Mouse (Mus musculus) heart, postnatal 4 days (tissue): ENCODE measurements around the gene Tfip11. TPM values are rescaled to one million over a fixed set of nuclear protein-coding genes. Genes with fewer than 3 reads are reported as not detected.

Source experiments
- DNase-seq: peaks from one replicate; pipeline ENCODE4 v3.0.0; 2021
- total RNA-seq, 2 experiments: library from RNA; stranded (reverse); gene quantifications; 2 replicates each; pipeline ENCODE4 v1.2.3; 2021

The Tfip11 gene
- total RNA-seq, 2 experiments from 2014 or later = 20.3 to 20.5 TPM

DNA sequence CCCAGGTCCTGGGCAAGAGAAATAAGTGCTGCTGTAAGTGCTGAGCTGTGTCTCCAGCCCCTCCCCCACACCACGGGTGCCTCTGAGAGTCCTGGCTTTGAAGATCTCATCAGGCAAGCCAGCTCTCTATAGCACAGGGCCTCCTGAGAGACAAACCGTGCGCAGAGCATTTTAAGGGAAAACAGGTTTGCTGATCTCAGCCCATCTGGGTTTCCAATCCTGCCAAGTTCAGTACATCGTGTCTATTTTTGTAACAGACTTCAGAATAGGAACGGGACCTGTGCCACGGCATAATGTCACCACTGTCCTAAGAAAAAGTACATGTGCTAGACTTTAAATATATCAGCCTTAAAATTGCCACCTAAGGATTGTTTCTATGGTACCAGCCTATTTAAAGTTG lies 5.2 kb upstream of the Tfip11 start:
- peak; percentile 18 for DNase-seq

DNA sequence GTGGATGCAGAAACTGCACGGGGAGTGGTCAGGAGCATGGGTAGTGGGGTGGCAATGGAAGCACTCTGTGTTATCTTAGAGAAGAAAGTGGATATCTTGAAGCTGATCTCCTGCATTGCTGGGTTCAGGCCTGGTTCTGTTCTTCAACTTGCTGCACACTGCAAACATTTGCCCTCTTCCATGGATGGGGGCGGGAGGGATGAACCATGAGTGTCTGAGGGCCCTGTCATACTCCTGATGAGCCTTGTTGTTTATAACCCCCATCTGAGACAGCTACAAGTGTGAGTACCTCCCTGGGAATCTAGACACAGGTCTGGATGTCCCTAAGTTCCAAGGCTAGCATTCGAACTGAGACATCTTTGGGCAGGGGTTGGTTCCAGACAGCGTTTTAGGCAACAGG lies 4.8 kb upstream of the Tfip11 start:
- no peak for DNase-seq

GRCm38 (mm10) chr5:112323246-112323645 lies 2.9 kb upstream of the Tfip11 start:
- no peak for DNase-seq

GRCm38 (mm10) chr5:112324637-112325545 lies 1.3 kb upstream of the Tfip11 start:
- peak; percentile 51 for DNase-seq

- DNase-seq = no peak
Observed at GRCm38 (mm10) chr5:112326446-112327009, 370 bp downstream of the Tfip11 start.

GRCm38 (mm10) chr5:112327854-112328253 lies 1.7 kb downstream of the Tfip11 start:
- no peak for DNase-seq

GRCm38 (mm10) chr5:112329805-112330564 lies 3.8 kb downstream of the Tfip11 start:
- no peak for DNase-seq

- peak; percentile 74 for DNase-seq
Observed at GRCm38 (mm10) chr5:112335473-112335872, 9.3 kb downstream of the Tfip11 start.

- no peak for DNase-seq
Observed at GRCm38 (mm10) chr5:112337004-112337403, 10.8 kb downstream of the Tfip11 start.

DNA sequence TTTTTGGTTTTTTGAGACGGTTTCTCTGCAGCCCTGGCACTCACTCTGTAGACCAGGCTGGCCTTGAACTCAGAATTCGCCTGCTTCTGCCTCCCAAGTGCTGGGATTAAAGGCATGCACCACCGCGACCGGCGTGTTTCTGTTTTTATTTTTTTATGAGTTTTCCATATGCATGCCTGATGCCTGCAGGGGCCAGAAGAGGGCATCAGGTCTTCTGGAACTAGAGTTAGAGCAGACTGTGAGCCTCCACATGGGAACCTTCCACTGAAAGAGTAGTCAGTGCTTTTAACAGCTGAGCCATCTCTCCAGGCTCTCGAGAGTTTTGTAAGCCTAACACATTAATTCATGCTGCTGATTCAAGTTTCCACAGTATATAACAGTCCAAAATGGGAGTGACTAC lies 13.1 kb downstream of the Tfip11 start:
- DNase-seq = no peak

DNA sequence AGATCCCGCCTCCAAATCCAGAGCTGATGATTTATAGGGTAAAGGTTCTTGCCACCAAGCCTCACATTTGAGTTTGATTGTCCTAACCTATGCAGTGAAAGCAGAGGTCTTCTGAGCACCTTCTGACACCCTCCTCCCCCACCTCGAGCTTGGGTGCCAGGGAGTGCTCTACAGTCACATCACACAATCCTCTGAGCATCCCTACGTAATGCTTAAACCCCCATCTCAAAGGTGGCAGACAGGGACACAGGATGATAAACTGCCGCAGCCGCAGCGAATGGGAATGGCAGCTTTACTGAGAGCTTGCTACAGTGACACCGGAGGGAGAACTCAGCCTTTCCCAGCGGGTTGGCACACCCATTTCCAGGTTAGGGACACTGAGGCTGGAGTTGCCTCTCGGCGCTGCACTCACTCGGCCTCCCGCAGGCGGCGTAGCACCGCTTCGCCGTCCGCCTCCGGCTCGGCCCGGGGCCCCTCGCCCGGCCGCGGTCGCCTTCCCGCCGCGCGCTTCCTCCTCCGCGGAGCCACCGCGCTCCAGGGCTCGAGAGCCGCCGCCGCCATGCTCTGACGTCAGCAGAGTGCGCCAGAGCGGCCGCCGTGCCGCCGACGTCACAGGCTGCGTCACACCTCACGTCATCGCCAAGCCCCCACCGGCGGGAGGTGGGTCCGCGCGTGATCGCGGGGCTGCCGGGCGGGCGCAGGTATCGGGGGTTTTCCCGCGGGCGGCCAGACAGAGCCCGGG lies 16.5 kb downstream of the Tfip11 start, which contains the start of the genes Srrd and Hps4:
TSS of gene Srrd (minus strand) at position 578 of the 742 bp plus-strand sequence.
TSS of gene Hps4 (plus strand) at position 621 of the 742 bp plus-strand sequence.
- peak; percentile 92 for DNase-seq

- no peak for DNase-seq
Observed at GRCm38 (mm10) chr5:112343205-112343595, 17.0 kb downstream of the Tfip11 start.

GRCm38 (mm10) chr5:112344092-112344960 lies 18.2 kb downstream of the Tfip11 start:
- no peak for DNase-seq

GRCm38 (mm10) chr5:112346211-112346965 lies 20.2 kb downstream of the Tfip11 start:
- DNase-seq = peak; percentile 43

DNA sequence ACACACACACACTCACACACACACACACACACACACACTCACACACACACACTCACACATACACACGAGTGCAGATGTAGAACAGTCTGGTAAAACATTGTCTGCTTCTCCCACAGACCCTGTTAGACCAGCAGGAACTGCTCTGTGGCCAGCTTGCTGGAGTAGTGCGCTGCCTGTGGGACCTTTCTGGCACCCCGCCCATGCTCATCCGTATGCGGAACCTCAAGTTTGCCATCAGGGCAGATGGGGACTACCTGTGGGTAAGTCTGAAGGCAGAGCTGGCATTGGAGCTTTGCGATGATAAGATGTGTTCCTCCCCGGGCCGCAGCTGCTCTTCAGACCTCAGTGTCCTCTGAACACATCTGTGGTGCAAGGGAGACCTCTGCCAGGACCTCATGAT lies 23.0 kb downstream of the Tfip11 start:
- DNase-seq = no peak

DNA sequence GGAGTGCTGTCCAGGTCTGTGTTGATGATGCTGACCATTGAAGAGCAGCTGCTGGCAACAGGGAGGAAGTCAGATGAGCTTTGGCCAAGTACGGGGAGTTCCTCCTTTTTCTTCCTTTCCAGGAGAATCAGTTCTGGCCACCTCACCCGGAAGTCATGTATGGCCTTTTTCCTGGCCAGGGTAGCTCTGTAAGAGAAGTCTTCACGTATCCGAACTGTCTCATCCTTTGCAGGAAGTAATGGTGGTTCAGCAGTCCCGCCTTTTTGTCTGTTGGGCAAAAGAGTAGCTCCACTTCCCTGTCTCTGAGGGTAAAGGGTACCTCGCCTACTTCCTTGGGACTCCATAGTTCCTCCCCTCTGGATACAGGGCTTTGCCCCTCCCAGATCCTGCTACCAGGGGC lies 29.3 kb downstream of the Tfip11 start:
- no peak for DNase-seq

GRCm38 (mm10) chr5:112355910-112356309 lies 29.8 kb downstream of the Tfip11 start, which contains the start of gene Gm6583:
Gene Gm6583, minus strand, starts transcription at chr5:112356033.
- DNase-seq = no peak

DNA sequence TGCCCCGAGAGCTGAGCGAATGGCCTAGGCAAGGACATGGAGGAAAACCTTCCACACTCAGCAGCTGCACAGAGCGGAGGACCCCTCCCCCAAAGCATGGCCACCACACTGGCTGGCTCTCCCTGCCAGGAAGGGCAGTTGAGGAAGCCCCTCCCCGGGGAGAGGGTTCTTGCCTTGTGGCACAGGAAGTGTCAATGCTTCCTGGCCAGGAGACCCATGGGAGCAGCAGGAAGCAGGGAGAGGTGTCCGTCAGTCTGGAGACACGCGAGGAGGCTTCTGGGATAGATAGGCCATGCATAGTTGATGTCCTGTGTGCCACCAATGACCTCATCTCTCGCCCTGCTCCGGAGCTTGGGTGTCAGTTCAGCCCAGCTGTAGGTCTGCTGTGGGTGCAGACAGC lies 30.2 kb downstream of the Tfip11 start:
- peak; percentile 24 for DNase-seq

GRCm38 (mm10) chr5:112359520-112359919 lies 33.4 kb downstream of the Tfip11 start:
- no peak for DNase-seq

- DNase-seq = no peak
Observed at GRCm38 (mm10) chr5:112360077-112360476, 33.9 kb downstream of the Tfip11 start.
